Mouse (Mus musculus) liver, postnatal 0 days (tissue): ENCODE measurements around the gene Llgl2. TPM values are rescaled to one million over a fixed set of nuclear protein-coding genes. Genes with fewer than 3 reads are reported as not detected.

ENCODE experiments used
- ATAC-seq: fragments of 200-750 bp; cut with Nextera tagmentation; 2 replicates; pipeline ENCODE4 v1.8.0; 2017; ENCODE audit warnings: mild to moderate bottlenecking, moderate library complexity
- DNase-seq: peaks from one replicate; pipeline ENCODE4 v3.0.0-alpha.2; 2016
- H3K27ac ChIP-seq: fragments of 300-500 bp; sonication (generic); 2 replicates; pipeline ENCODE4 v1.5.1; 2014; ENCODE audit warnings: antibody characterized with exemption, moderate library complexity, mild to moderate bottlenecking, low read depth
- H3K27me3 ChIP-seq: fragments of 300-500 bp; sonication (generic); 2 replicates; pipeline ENCODE4 v1.6.1; 2014; ENCODE audit warnings: low read length, control low read depth, mixed read lengths; ENCODE audit not compliant: insufficient read depth
- H3K36me3 ChIP-seq: fragments of 300-500 bp; sonication (generic); replicated peaks from 2 replicates; pipeline ENCODE4 v1.6.1; 2014; ENCODE audit warnings: mild to moderate bottlenecking, control low read depth, low read length, moderate library complexity, mixed read lengths; ENCODE audit not compliant: insufficient read depth
- H3K4me1 ChIP-seq: fragments of 300-500 bp; sonication (generic); 2 replicates; pipeline ENCODE4 v1.6.1; 2014; ENCODE audit warnings: antibody characterized with exemption, mild to moderate bottlenecking, control low read depth; ENCODE audit not compliant: insufficient read depth
- H3K4me2 ChIP-seq: fragments of 300-500 bp; sonication (generic); 2 replicates; pipeline ENCODE4 v1.6.1; 2014; ENCODE audit warnings: low read depth, mild to moderate bottlenecking, low read length, moderate library complexity, mixed read lengths
- H3K4me3 ChIP-seq: fragments of 300-500 bp; sonication (generic); 2 replicates; pipeline ENCODE4 v1.5.1; 2014; ENCODE audit warnings: low read depth, low read length
- H3K9ac ChIP-seq: fragments of 300-500 bp; sonication (generic); replicated peaks from 2 replicates; pipeline ENCODE4 v1.6.1; 2014; ENCODE audit warnings: mild to moderate bottlenecking, moderate library complexity
- H3K9me3 ChIP-seq: fragments of 300-500 bp; sonication (generic); 2 replicates; pipeline ENCODE4 v1.6.1; 2016; ENCODE audit warnings: mild to moderate bottlenecking, control low read depth, low read length, mixed read lengths
- CTCF ChIP-seq: sonication (generic); IDR thresholded peaks from 2 replicates; pipeline ENCODE4 v1.5.1; 2016; ENCODE audit warnings: antibody characterized with exemption, low read depth
- EP300 ChIP-seq: IDR thresholded peaks from 2 replicates; pipeline ENCODE4 v1.6.1; 2016; ENCODE audit warnings: antibody characterized with exemption, low read depth, mild to moderate bottlenecking
- WGBS: fragments of 180-500 bp; shearing (Covaris S2); extraction: QIAGEN DNeasy Blood & Tissue Kit; methylation state at CpG from one replicate; pipeline ENCODE4 v1.1.7; 2014; ENCODE audit not compliant: insufficient replicate concordance; 5-methylcytosine and 5-hydroxymethylcytosine counted together
- polyA plus RNA-seq: library from polyadenylated mRNA; unstranded; fragments of >200 nt; fragmentation: Nextera tagmentation; extraction: Ambion mirVana; gene quantifications from 2 replicates; pipeline ENCODE4 v1.2.1, GENCODE M21; 2015

The Llgl2 gene
- polyA plus RNA-seq, 1 experiment from 2014 or later, result 15.1 TPM

- peak; percentile 76 for TF ChIP-seq CTCF
- TF ChIP-seq EP300, result no peak
- H3K4me2 ChIP-seq, result no peak overlapping the region
- H3K9me3 ChIP-seq, result no peaks in the 10 kb centered on the region
- H3K9ac ChIP-seq, result no peak overlapping the region
- H3K4me1 ChIP-seq, result peaks cover 9% of the 10 kb centered on the region; the same call in 1 of the 2 replicates
- no peak overlapping the region for H3K4me3 ChIP-seq
- ATAC-seq, result no peak
- no peak overlapping the region for H3K27ac ChIP-seq
- peaks cover 22% of the 10 kb centered on the region for H3K36me3 ChIP-seq
- WGBS, result 57% methylated on average over 14 of the region's 14 CpGs
- no peak for DNase-seq
- H3K27me3 ChIP-seq, result no peaks in the 10 kb centered on the region
Measured at GRCm38 (mm10) chr11:115894755-115895520, 71.1 kb downstream of the Llgl2 start.

- peak overlapping the region; percentile 77; the same call in 1 of the 2 replicates for H3K4me2 ChIP-seq
- ATAC-seq, result no peak
Measured at GRCm38 (mm10) chr11:115898446-115898845, 74.6 kb downstream of the Llgl2 start.

GRCm38 (mm10) chr11:115898886-115899285, 75.0 kb downstream of the Llgl2 start:
- Histone ChIP-seq H3K9me3 (no peaks in the 10 kb centered on the region), H3K36me3 (peaks cover 17% of the 10 kb centered on the region), H3K4me3 (no peak overlapping the region), H3K27ac (peak overlapping the region; percentile 95), H3K9ac (peak overlapping the region; percentile 80; the same call in 1 of the 2 replicates), H3K27me3 (no peaks in the 10 kb centered on the region), H3K4me2 (peak overlapping the region; percentile 77), H3K4me1 (peaks cover 43% of the 10 kb centered on the region)
- 8% methylated on average over 4 of the region's 4 CpGs for WGBS
- TF ChIP-seq CTCF (peak; percentile 94), EP300 (no peak)
- ATAC-seq (0 out of 2 replicates have a peak, but pooled peaks have one; percentile 6), DNase-seq (peak; percentile 86)

More at GRCm38 (mm10) chr11:115898446-115898845, 74.6 kb downstream of the Llgl2 start:
- 44% methylated on average over 7 of the region's 7 CpGs for whole genome bisulfite sequencing
- Histone ChIP-seq H3K36me3 (peaks cover 22% of the 10 kb centered on the region), H3K27me3 (no peaks in the 10 kb centered on the region), H3K27ac (peak overlapping the region; percentile 55), H3K9ac (no peak overlapping the region), H3K4me1 (peaks cover 38% of the 10 kb centered on the region), H3K4me3 (no peak overlapping the region), H3K9me3 (no peaks in the 10 kb centered on the region)
- no peak for TF ChIP-seq CTCF
- TF ChIP-seq EP300, result no peak
- no peak for DNase-seq

- H3K9me3 ChIP-seq, result no peaks in the 10 kb centered on the region
- H3K27ac ChIP-seq, result peak within 1 kb of the TSS; percentile 95
- peak; percentile 62 for DNase-seq
- peak; percentile 35 for ATAC-seq
- peak within 1 kb of the TSS; percentile 63 for H3K4me3 ChIP-seq
- TF ChIP-seq EP300 (no peak), CTCF (peak; percentile 25; the same call in 1 of the 2 replicates)
- peak within 1 kb of the TSS; percentile 80 for H3K9ac ChIP-seq
- peaks cover 14% of the 10 kb centered on the region for H3K36me3 ChIP-seq
- H3K4me1 ChIP-seq, result peaks cover 50% of the 10 kb centered on the region
- H3K27me3 ChIP-seq, result no peaks in the 10 kb centered on the region
- WGBS, result 27% methylated on average over 16 of the region's 16 CpGs
- H3K4me2 ChIP-seq, result peak within 1 kb of the TSS; percentile 77
Measured at GRCm38 (mm10) chr11:115899486-115900266, 75.8 kb downstream of the Llgl2 start, which contains the start of gene Smim5. Gene Smim5, plus strand, starts transcription at chr11:115899966.

GRCm38 (mm10) chr11:115900561-115901337, 76.9 kb downstream of the Llgl2 start:
- Histone ChIP-seq H3K27me3 (no peaks in the 10 kb centered on the region), H3K9me3 (no peaks in the 10 kb centered on the region), H3K9ac (peak overlapping the region; percentile 80), H3K36me3 (peaks cover 20% of the 10 kb centered on the region), H3K4me1 (peaks cover 59% of the 10 kb centered on the region), H3K27ac (peak overlapping the region; percentile 95), H3K4me3 (peak overlapping the region; percentile 63), H3K4me2 (peak overlapping the region; percentile 77)
- WGBS, result 50% methylated on average over 8 of the region's 8 CpGs
- ATAC-seq (no peak), DNase-seq (peak; percentile 30)
- no peak for TF ChIP-seq CTCF
- TF ChIP-seq EP300, result no peak
